ENCODE assay signal across 12 mouse cellular contexts in the genomic region with DNA sequence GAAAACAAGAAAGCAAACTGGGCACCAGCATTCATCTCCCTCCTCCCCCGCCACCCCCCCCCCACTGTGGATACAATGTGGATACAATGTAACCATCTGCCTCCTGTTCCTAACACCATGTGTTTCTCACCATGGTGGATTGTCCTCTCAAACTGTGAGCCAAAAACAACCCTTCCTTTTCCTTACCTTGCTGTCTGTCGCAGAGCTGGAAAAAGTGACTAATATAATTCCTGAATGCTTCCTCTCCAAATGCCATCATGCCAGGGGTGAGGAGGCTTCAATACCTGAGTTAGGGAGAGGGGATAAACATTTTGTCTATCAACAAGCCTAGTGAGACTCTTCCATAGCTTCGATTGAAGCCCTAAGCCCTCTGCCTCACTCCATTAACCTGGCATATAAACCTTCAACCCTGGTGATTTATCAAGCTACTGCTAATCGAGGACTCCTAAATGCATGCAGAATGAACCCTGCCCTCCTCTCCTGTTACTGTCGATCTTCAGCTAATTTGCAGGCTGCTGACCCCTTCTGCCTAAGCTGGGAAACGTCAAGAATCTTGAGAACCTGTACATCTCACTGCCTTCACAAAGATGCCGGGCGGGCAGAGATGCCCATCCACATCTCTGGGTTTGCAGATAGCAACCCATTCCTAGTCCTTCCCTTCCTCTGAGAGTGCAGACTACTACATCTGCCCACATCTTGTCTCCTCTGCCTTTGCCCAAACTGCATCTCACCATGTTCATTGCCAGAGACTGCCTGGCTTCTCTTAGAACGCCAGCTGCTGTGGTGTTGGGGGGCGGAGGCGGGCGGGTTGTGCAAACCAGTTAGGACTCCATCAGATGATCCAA.
DNase-seq lines count a peak whose midpoint lies in the region; ATAC-seq and TF ChIP-seq lines count a peak whose summit lies in the region.
"Had no signal": no experiment of that assay in that cellular context is flagged by ENCODE, and none has a peak within 500 bp of the region (broad histone marks: within the 10 kb centered on the region; RNA-seq: fewer than 3 reads in every experiment).

No protein-coding gene starts in this region.

- ATAC-seq in CD4-positive, CD25-positive, alpha-beta regulatory T cell, adult 4 months = no peak
- ATAC-seq: forebrain, postnatal 0 days had no signal

- WGBS in cerebellum, adult 2 months = 24% methylated on average over 12 of the region's 12 CpGs

- no peaks in the 10 kb centered on the region for H3K27me3 ChIP-seq in cerebellum, adult 2 months (ENCODE audit: control insufficient read depth, insufficient read depth, low read length)

- H3K27ac ChIP-seq in layer of hippocampus, adult 2 months = no peak overlapping the region
- peak overlapping the region; percentile 45 for H3K27ac ChIP-seq in brown adipose tissue, adult 24 weeks (replicated peaks; ENCODE audit: low read depth, low read length)
- peak overlapping the region; percentile 99 for H3K27ac ChIP-seq in cerebellum, adult 2 months (ENCODE audit: insufficient read depth, low read length)

- 0 out of 2 replicates have a peak, but pooled peaks have one; percentile 3 for TF ChIP-seq CTCF in layer of hippocampus, adult 2 months (conservative IDR thresholded peaks at IDR 0.05)
- TF ChIP-seq CTCF in cerebellum, adult 2 months (IDR thresholded peaks at IDR 0.05; ENCODE audit: borderline replicate concordance, insufficient read depth, low read depth, low read length) = no peak

- intact Hi-C loops in left cerebral cortex, postnatal 4 days (cut with DNase I) = loop anchor here (10.0 kb wide), 1 partner anchor 151 kb away; no protein-coding TSS in a partner anchor
- intact Hi-C loops in heart, postnatal 10 days (cut with DNase I) = no loop called here

- no peak for DNase-seq in layer of hippocampus, adult 2 months (ENCODE audit: low spot score in 2 of 2)
- no peak for DNase-seq in layer of hippocampus, adult 11-12 months (ENCODE audit: low spot score)
- DNase-seq in cerebellum, adult 2 months = peak; percentile 70 to 92
- peak; percentile 62 for DNase-seq in left cerebral cortex, postnatal 4 days
- DNase-seq in heart, postnatal 10 days = no peak
- DNase-seq: adrenal gland, adult 8-10 months; forebrain, postnatal 0 days; kidney, adult 8-10 months had no signal

- TF ChIP-seq POLR2A in cerebellum, adult 2 months (IDR thresholded peaks at IDR 0.05; ENCODE audit: borderline replicate concordance, insufficient read depth, low read length) = peak; percentile 20; the same call in 1 of the 2 replicates

- H3K4me3 ChIP-seq in layer of hippocampus, adult 2 months = no peak overlapping the region
- no peak overlapping the region for H3K4me3 ChIP-seq in brown adipose tissue, adult 24 weeks (ENCODE audit: insufficient read depth, low read depth, low read length)
- no peak overlapping the region for H3K4me3 ChIP-seq in cerebellum, adult 2 months (replicated peaks; ENCODE audit: insufficient read depth, low read depth, low read length)
- H3K4me3 ChIP-seq: megakaryocyte, embryonic 14.5 days; myocyte had no signal

- no peaks in the 10 kb centered on the region for H3K4me1 ChIP-seq in brown adipose tissue, adult 24 weeks (ENCODE audit: control insufficient read depth, insufficient read depth, insufficient read length, low read length)
- peaks cover 84% of the 10 kb centered on the region for H3K4me1 ChIP-seq in cerebellum, adult 2 months (ENCODE audit: control insufficient read depth, insufficient read depth, low read length)

Comparison
In these comparisons a context has a peak if more than half of its experiments do, and no peak if none do; other contexts are left out.
1. DNase-seq: peak in cerebellum, adult 2 months (2 of 2) and left cerebral cortex, postnatal 4 days (single experiment); none in layer of hippocampus, adult 2 months (0 of 2), layer of hippocampus, adult 11-12 months (single experiment) and heart, postnatal 10 days (0 of 2).